ENCODE assay signal across 11 mouse cellular contexts in the genomic region with DNA sequence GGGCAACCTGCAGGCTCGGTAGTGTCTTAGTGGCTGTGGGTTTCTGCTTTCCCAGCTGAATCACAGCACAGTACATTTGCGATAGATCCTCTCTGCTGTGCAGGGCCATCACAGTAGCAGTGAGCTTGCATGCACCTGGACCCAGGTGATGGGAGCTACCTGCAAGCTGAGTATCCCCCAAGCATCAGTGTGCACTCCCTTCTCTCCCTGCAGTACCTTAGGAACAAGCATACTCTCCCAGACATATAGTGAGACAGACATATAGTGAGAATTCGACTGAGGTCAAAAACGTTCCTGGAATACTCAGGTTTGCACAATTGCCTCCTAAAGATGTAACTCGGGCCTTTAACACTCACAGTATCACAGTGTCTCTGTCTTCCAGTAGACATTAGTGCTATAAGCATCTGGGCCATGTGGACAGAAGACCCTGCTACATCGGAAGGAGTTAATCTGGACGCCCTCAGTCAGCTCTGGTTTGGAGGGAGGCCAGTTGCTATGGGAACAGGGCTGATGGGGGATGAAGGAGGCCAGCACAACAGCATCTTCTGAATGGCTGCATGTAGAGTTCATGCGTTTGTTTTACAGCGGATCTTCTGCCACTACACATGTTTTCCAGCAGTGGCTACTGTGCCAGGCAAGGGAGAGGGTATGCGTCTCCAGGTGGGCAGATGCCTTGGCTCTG. TPM values are rescaled to one million over a fixed set of nuclear protein-coding genes. Genes with fewer than 3 reads are reported as not detected.
DNase-seq lines count a peak whose midpoint lies in the region; ATAC-seq and TF ChIP-seq lines count a peak whose summit lies in the region.
"Had no signal": no experiment of that assay in that cellular context is flagged by ENCODE, and none has a peak within 500 bp of the region (broad histone marks: within the 10 kb centered on the region; RNA-seq: fewer than 3 reads in every experiment).

No protein-coding gene starts in this region.

- no peak overlapping the region for H3K9ac ChIP-seq in embryonic facial prominence, embryonic 14.5 days (ENCODE audit: low read depth, low read length)
- no peak overlapping the region for H3K9ac ChIP-seq in hindbrain, embryonic 15.5 days
- peak overlapping the region; percentile 39 for H3K9ac ChIP-seq in midbrain, postnatal 0 days (replicated peaks; ENCODE audit: low read length, poor library complexity, severe bottlenecking)
- no peak overlapping the region for H3K9ac ChIP-seq in heart, embryonic 11.5 days (ENCODE audit: low read depth, low read length)
- no peak overlapping the region for H3K9ac ChIP-seq in intestine, embryonic 15.5 days
- H3K9ac ChIP-seq: kidney, embryonic 15.5 days had no signal

- no peak overlapping the region for H3K4me3 ChIP-seq in embryonic facial prominence, embryonic 14.5 days (ENCODE audit: low read depth, low read length)
- no peak overlapping the region for H3K4me3 ChIP-seq in hindbrain, embryonic 15.5 days
- no peak overlapping the region for H3K4me3 ChIP-seq in midbrain, postnatal 0 days (ENCODE audit: low read depth, low read length)
- H3K4me3 ChIP-seq in heart, embryonic 11.5 days (ENCODE audit: low read depth, low read length), result no peak overlapping the region
- H3K4me3 ChIP-seq in intestine, embryonic 15.5 days (replicated peaks), result no peak overlapping the region
- H3K4me3 ChIP-seq: kidney, embryonic 15.5 days had no signal

- no peaks in the 10 kb centered on the region for H3K9me3 ChIP-seq in embryonic facial prominence, embryonic 14.5 days (ENCODE audit: control insufficient read depth, low read length)
- H3K9me3 ChIP-seq in hindbrain, embryonic 15.5 days, result no peaks in the 10 kb centered on the region
- no peaks in the 10 kb centered on the region for H3K9me3 ChIP-seq in midbrain, postnatal 0 days (ENCODE audit: low read length)
- no peaks in the 10 kb centered on the region for H3K9me3 ChIP-seq in heart, embryonic 11.5 days (replicated peaks; ENCODE audit: control insufficient read depth, low read length)
- H3K9me3 ChIP-seq in intestine, embryonic 15.5 days, result no peaks in the 10 kb centered on the region
- H3K9me3 ChIP-seq: kidney, embryonic 15.5 days had no signal

- peak; percentile 48 to 53 for DNase-seq in layer of hippocampus, adult 18-20 months (ENCODE audit: low spot score in 2 of 2)
- DNase-seq in layer of hippocampus, postnatal 36 days, result no peak
- DNase-seq in embryonic facial prominence, embryonic 14.5 days (ENCODE audit: low spot score), result no peak
- DNase-seq in midbrain, postnatal 0 days (ENCODE audit: low spot score), result peak; percentile 90
- no peak for DNase-seq in yolk sac, embryonic 10.5 days (ENCODE audit: low spot score)
- DNase-seq: adrenal gland, postnatal 10 days; lung, postnatal 4 days had no signal

- H3K4me1 ChIP-seq in embryonic facial prominence, embryonic 14.5 days (ENCODE audit: control insufficient read depth, insufficient read depth, low read length), result peaks cover 10% of the 10 kb centered on the region
- peaks cover 26% of the 10 kb centered on the region for H3K4me1 ChIP-seq in hindbrain, embryonic 15.5 days (replicated peaks)
- H3K4me1 ChIP-seq in midbrain, postnatal 0 days (ENCODE audit: insufficient read depth, low read length), result peaks cover 8% of the 10 kb centered on the region; the same call in 1 of the 2 replicates
- H3K4me1 ChIP-seq in heart, embryonic 11.5 days (ENCODE audit: control insufficient read depth, insufficient read depth, low read length), result peaks cover 4% of the 10 kb centered on the region
- H3K4me1 ChIP-seq in intestine, embryonic 15.5 days (replicated peaks), result no peaks in the 10 kb centered on the region

- H3K27ac ChIP-seq in embryonic facial prominence, embryonic 14.5 days (replicated peaks; ENCODE audit: low read depth, low read length), result no peak overlapping the region
- H3K27ac ChIP-seq in hindbrain, embryonic 15.5 days (replicated peaks), result peak overlapping the region; percentile 91
- peak overlapping the region; percentile 89 for H3K27ac ChIP-seq in midbrain, postnatal 0 days (ENCODE audit: low read depth, low read length)
- H3K27ac ChIP-seq in heart, embryonic 11.5 days (ENCODE audit: low read depth, low read length), result no peak overlapping the region
- H3K27ac ChIP-seq in intestine, embryonic 15.5 days, result no peak overlapping the region

- no peaks in the 10 kb centered on the region for H3K36me3 ChIP-seq in embryonic facial prominence, embryonic 14.5 days (ENCODE audit: control insufficient read depth, insufficient read depth, low read length)
- H3K36me3 ChIP-seq in hindbrain, embryonic 15.5 days, result no peaks in the 10 kb centered on the region
- no peaks in the 10 kb centered on the region for H3K36me3 ChIP-seq in midbrain, postnatal 0 days (ENCODE audit: insufficient read depth, low read length)
- no peaks in the 10 kb centered on the region for H3K36me3 ChIP-seq in heart, embryonic 11.5 days (ENCODE audit: control insufficient read depth, insufficient read depth, low read length)
- H3K36me3 ChIP-seq in intestine, embryonic 15.5 days, result no peaks in the 10 kb centered on the region
- H3K36me3 ChIP-seq: kidney, embryonic 15.5 days had no signal

- 57% methylated on average over 10 of the region's 10 CpGs for WGBS in embryonic facial prominence, embryonic 14.5 days
- WGBS in hindbrain, embryonic 15.5 days, result 37% methylated on average over 10 of the region's 10 CpGs
- WGBS in midbrain, postnatal 0 days, result 30% methylated on average over 10 of the region's 10 CpGs
- WGBS in heart, embryonic 11.5 days (ENCODE audit: insufficient replicate concordance), result 75% methylated on average over 10 of the region's 10 CpGs
- WGBS in intestine, embryonic 15.5 days, result 57% methylated on average over 10 of the region's 10 CpGs

- no peak for TF ChIP-seq CTCF in midbrain, postnatal 0 days (IDR thresholded peaks at IDR 0.05)

- no peak overlapping the region for H3K4me2 ChIP-seq in embryonic facial prominence, embryonic 14.5 days (ENCODE audit: low read depth, low read length)
- peak overlapping the region; percentile 34 for H3K4me2 ChIP-seq in hindbrain, embryonic 15.5 days
- H3K4me2 ChIP-seq in midbrain, postnatal 0 days (ENCODE audit: low read depth, low read length, poor library complexity, severe bottlenecking), result peak overlapping the region; percentile 18
- no peak overlapping the region for H3K4me2 ChIP-seq in heart, embryonic 11.5 days
- no peak overlapping the region for H3K4me2 ChIP-seq in intestine, embryonic 15.5 days (replicated peaks)
- H3K4me2 ChIP-seq: kidney, embryonic 15.5 days had no signal

- no peaks in the 10 kb centered on the region for H3K27me3 ChIP-seq in embryonic facial prominence, embryonic 14.5 days (replicated peaks; ENCODE audit: control insufficient read depth, insufficient read depth, low read length)
- no peaks in the 10 kb centered on the region for H3K27me3 ChIP-seq in hindbrain, embryonic 15.5 days
- no peaks in the 10 kb centered on the region for H3K27me3 ChIP-seq in midbrain, postnatal 0 days (ENCODE audit: insufficient read depth, low read length)
- H3K27me3 ChIP-seq in heart, embryonic 11.5 days (ENCODE audit: control insufficient read depth, insufficient read depth, low read length), result no peaks in the 10 kb centered on the region
- no peaks in the 10 kb centered on the region for H3K27me3 ChIP-seq in intestine, embryonic 15.5 days (replicated peaks)
- H3K27me3 ChIP-seq: kidney, embryonic 15.5 days had no signal

- ATAC-seq in embryonic facial prominence, embryonic 14.5 days (ENCODE audit: low read depth), result 0 out of 2 replicates have a peak, but pooled peaks have one; percentile 26
- ATAC-seq in hindbrain, embryonic 15.5 days (ENCODE audit: low FRiP score, low read depth), result peak; percentile 83
- ATAC-seq in midbrain, postnatal 0 days (ENCODE audit: low FRiP score), result peak; percentile 90
- ATAC-seq in heart, embryonic 11.5 days (replicated peaks; ENCODE audit: insufficient number of reproducible peaks, low FRiP score, low TSS enrichment), result no peak
- ATAC-seq in intestine, embryonic 15.5 days, result no peak

RNA-seq across cellular contexts. Expression of gene Irf2bpl, which starts 34.5 kb away (rescaled TPM):
- 10 to 100 TPM; 76.4 to 76.9 TPM for total RNA-seq in layer of hippocampus, adult 18-20 months (2021)
- total RNA-seq in layer of hippocampus, postnatal 36 days (2021), result 10 to 100 TPM; 68.3 to 69.5 TPM
- 33.5 and 33.8 TPM in 2 replicates for polyA plus RNA-seq in embryonic facial prominence, embryonic 14.5 days (2014; fragmentation: Nextera tagmentation; extraction: Ambion mirVana)
- polyA plus RNA-seq in hindbrain, embryonic 15.5 days (2015; fragmentation: Nextera tagmentation; extraction: Ambion mirVana), result 72.9 and 87.3 TPM in 2 replicates
- total RNA-seq in midbrain, postnatal 0 days (2014; rRNA removed), result 171 and 191 TPM in 2 replicates
- 74.2 and 86.2 TPM in 2 replicates for polyA plus RNA-seq in midbrain, postnatal 0 days (2015; fragmentation: Nextera tagmentation; extraction: Ambion mirVana)
- 18.9 and 26.9 TPM in 2 replicates for polyA plus RNA-seq in heart, embryonic 11.5 days (2014; fragmentation: Nextera tagmentation; extraction: Ambion mirVana)
- polyA plus RNA-seq in intestine, embryonic 15.5 days (2015; fragmentation: Nextera tagmentation; extraction: Ambion mirVana), result 19.6 and 22.4 TPM in 2 replicates

Comparison
In these comparisons a context has a peak if more than half of its experiments do, and no peak if none do; other contexts are left out.
1. DNase-seq: peak in layer of hippocampus, adult 18-20 months (2 of 2) and midbrain, postnatal 0 days (single experiment); none in layer of hippocampus, postnatal 36 days (0 of 2), embryonic facial prominence, embryonic 14.5 days (single experiment) and yolk sac, embryonic 10.5 days (single experiment).
2. ATAC-seq: peak in embryonic facial prominence, embryonic 14.5 days (single experiment), hindbrain, embryonic 15.5 days (single experiment) and midbrain, postnatal 0 days (single experiment); none in heart, embryonic 11.5 days (single experiment) and intestine, embryonic 15.5 days (single experiment).
3. H3K27ac ChIP-seq: peak in hindbrain, embryonic 15.5 days (single experiment) and midbrain, postnatal 0 days (single experiment); none in embryonic facial prominence, embryonic 14.5 days (single experiment), heart, embryonic 11.5 days (single experiment) and intestine, embryonic 15.5 days (single experiment).
4. H3K4me2 ChIP-seq: peak in hindbrain, embryonic 15.5 days (single experiment) and midbrain, postnatal 0 days (single experiment); none in embryonic facial prominence, embryonic 14.5 days (single experiment), heart, embryonic 11.5 days (single experiment) and intestine, embryonic 15.5 days (single experiment).